Mouse (Mus musculus) midbrain, embryonic 14.5 days (tissue): ENCODE results near the gene Zfp964. TPM values are rescaled to one million over a fixed set of nuclear protein-coding genes. Genes with fewer than 3 reads are reported as not detected.
A peak's percentile ranks its signal among the peaks of the same experiment; 100 is the strongest.
"Not testable (repeated sequence)": the region's sequence is repeated elsewhere in the genome, so short reads cannot be mapped to it uniquely, and the experiment has no call there.

Experiments
- ATAC-seq: fragments of 200-750 bp; cut with Nextera tagmentation; 2 replicates; pipeline ENCODE4 v1.8.0; 2017; ENCODE audit warnings: moderate number of reproducible peaks, moderate library complexity; ENCODE audit not compliant: low FRiP score, low TSS enrichment
- DNase-seq: peaks from one replicate; pipeline ENCODE4 v3.0.0-alpha.2; 2015
- H3K27ac ChIP-seq: fragments of 300-500 bp; sonication (generic); replicated peaks from 2 replicates; pipeline ENCODE4 v1.5.1; 2014; ENCODE audit warnings: mild to moderate bottlenecking, low read depth, low read length, moderate library complexity
- H3K27me3 ChIP-seq: fragments of 300-500 bp; sonication (generic); 2 replicates; pipeline ENCODE4 v1.6.1; 2014; ENCODE audit warnings: low read length, control low read depth, mixed read lengths; ENCODE audit not compliant: control insufficient read depth, insufficient read depth
- H3K36me3 ChIP-seq: fragments of 300-500 bp; sonication (generic); 2 replicates; pipeline ENCODE4 v1.6.1; 2014; ENCODE audit warnings: low read length, control low read depth; ENCODE audit not compliant: control insufficient read depth, insufficient read depth
- H3K4me1 ChIP-seq: fragments of 300-500 bp; sonication (generic); 2 replicates; pipeline ENCODE4 v1.6.1; 2014; ENCODE audit warnings: mild to moderate bottlenecking, antibody characterized with exemption, low read length, control low read depth; ENCODE audit not compliant: control insufficient read depth, insufficient read depth
- H3K4me2 ChIP-seq: fragments of 300-500 bp; sonication (generic); 2 replicates; pipeline ENCODE4 v1.6.1; 2014; ENCODE audit warnings: mild to moderate bottlenecking, low read length, moderate library complexity
- H3K4me3 ChIP-seq: fragments of 300-500 bp; sonication (generic); replicated peaks from 2 replicates; pipeline ENCODE4 v1.5.1; 2014; ENCODE audit warnings: low read depth, low read length
- H3K9ac ChIP-seq: fragments of 300-500 bp; sonication (generic); replicated peaks from 2 replicates; pipeline ENCODE4 v1.6.1; 2014; ENCODE audit warnings: mild to moderate bottlenecking, low read length, moderate library complexity
- H3K9me3 ChIP-seq: fragments of 300-500 bp; sonication (generic); 2 replicates; pipeline ENCODE4 v1.6.1; 2016; ENCODE audit warnings: low read length, control low read depth, mixed read lengths; ENCODE audit not compliant: control insufficient read depth
- WGBS: fragments of 180-500 bp; shearing (Covaris S2); extraction: QIAGEN DNeasy Blood & Tissue Kit; methylation state at CpG from one replicate; pipeline ENCODE4 v1.1.7; 2014; 5-methylcytosine and 5-hydroxymethylcytosine counted together
- polyA plus RNA-seq: library from polyadenylated mRNA; unstranded; fragments of >200 nt; fragmentation: Nextera tagmentation; extraction: Ambion mirVana; gene quantifications from 2 replicates; pipeline ENCODE4 v1.2.1, GENCODE M21; 2014

Gene Zfp964
- polyA plus RNA-seq, 1 experiment from 2014 or later: 1.9 TPM

DNA sequence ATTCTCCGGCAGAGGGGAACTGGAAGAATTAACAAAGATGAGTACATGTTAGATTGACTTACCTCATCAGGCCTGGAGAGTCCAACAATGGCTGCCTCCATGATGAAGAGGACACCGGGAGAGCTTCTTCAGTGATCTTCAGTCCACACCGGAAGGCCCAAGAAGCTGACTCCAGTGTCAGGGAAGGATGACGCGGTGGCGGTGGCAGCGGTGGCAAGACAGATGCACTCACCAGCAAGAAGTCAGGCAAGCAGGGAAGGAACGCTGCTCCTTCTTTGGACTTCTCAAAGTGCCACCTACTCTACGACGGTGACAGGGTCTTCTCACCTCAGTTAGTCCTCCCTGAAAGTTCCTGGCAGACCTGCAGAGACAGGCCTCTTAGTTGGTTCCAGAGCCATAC, 56.3 kb downstream of the Zfp964 start, which contains the start of gene Zfp869:
Zfp869 (minus strand) TSS at position 101 of the 400 bp plus-strand sequence.
- Histone ChIP-seq H3K36me3 (peaks cover 59% of the 10 kb centered on the region), H3K4me1 (peaks cover 11% of the 10 kb centered on the region)
- H3K9ac ChIP-seq, H3K4me3 ChIP-seq, H3K4me2 ChIP-seq, H3K27ac ChIP-seq, H3K27me3 ChIP-seq, ATAC-seq, DNase-seq, H3K9me3 ChIP-seq: not testable (repeated sequence)
- WGBS: 97% methylated on average over 8 of the region's 10 CpGs

DNA sequence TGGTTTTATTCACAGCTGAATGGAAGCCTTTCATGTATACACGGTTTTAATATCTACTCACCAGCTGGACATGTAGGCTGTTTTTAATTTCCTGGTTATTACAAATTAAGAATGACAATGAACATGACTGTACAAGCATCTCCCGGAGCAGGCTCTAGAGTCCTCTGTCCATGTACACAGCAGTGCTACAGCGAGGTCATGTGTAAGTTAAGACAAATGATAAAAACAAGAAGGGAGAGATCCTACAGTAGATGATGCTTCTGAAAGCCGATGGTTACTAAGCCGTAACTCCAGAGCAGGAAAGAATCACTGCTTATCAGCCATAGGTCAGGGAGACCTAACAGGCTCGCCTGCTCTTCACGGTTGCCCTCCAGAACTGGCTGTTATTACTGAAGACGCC, 59.2 kb downstream of the Zfp964 start:
- Histone ChIP-seq H3K27me3 (no peaks in the 10 kb centered on the region), H3K36me3 (peaks cover 31% of the 10 kb centered on the region), H3K27ac (no peak overlapping the region), H3K4me1 (peaks cover 12% of the 10 kb centered on the region), H3K4me3 (no peak overlapping the region), H3K9ac (no peak overlapping the region), H3K9me3 (no peaks in the 10 kb centered on the region), H3K4me2 (no peak overlapping the region)
- 95% methylated on average over 8 of the region's 8 CpGs for WGBS
- ATAC-seq (no peak), DNase-seq (no peak)

DNA sequence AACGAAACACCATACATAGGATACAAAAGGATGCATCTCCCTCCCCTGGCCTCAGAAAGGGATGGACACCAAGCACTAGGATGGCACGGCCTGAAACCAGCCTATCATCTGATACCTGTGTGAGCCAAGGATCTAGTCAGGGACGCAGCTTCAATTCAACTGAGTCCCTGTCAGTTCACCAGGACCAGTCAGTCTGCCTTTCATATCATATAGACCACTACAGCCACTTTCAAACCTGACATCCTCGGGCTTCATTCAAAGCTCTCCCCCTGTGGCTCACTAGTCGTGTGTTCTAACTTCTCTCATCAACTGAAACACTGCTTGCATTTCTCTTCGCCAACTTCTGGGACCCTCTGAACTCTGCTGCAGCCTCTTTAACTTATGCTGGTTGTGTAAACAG, 61.1 kb downstream of the Zfp964 start:
- no peaks in the 10 kb centered on the region for H3K27me3 ChIP-seq
- peak overlapping the region; percentile 92; the same call in 1 of the 2 replicates for H3K4me3 ChIP-seq
- 86% methylated on average over 6 of the region's 6 CpGs for WGBS
- no peak overlapping the region for H3K27ac ChIP-seq
- no peaks in the 10 kb centered on the region for H3K9me3 ChIP-seq
- peaks cover 12% of the 10 kb centered on the region; the same call in 1 of the 2 replicates for H3K36me3 ChIP-seq
- H3K4me2 ChIP-seq: peak overlapping the region; percentile 57
- no peak for DNase-seq
- no peak for ATAC-seq
- H3K9ac ChIP-seq: peak overlapping the region; percentile 36; the same call in 1 of the 2 replicates
- H3K4me1 ChIP-seq: peaks cover 12% of the 10 kb centered on the region

Other genes starting within 250 kb of the Zfp964 start
- gene Gm9495, start 200.9 kb upstream of the Zfp964 start, polyA plus RNA-seq: 0.09 TPM in 1 of 2 replicates, not detected in the other
- gene Gm7697, start 131.5 kb upstream of the Zfp964 start, polyA plus RNA-seq: not detected in 2 replicates
- 41.4 and 48.1 TPM in 2 replicates for gene Zfp868, start 28.9 kb upstream of the Zfp964 start, polyA plus RNA-seq
- gene Zfp869, start 56.2 kb downstream of the Zfp964 start, polyA plus RNA-seq: 23.4 and 31.7 TPM in 2 replicates
- gene Zfp963, start 95.5 kb downstream of the Zfp964 start, polyA plus RNA-seq: 9.6 and 10.6 TPM in 2 replicates
- gene Gm20422, start 120.4 kb downstream of the Zfp964 start, polyA plus RNA-seq: not detected in 2 replicates
- gene Atp13a1, start 136.7 kb downstream of the Zfp964 start, polyA plus RNA-seq: 49.6 and 50.6 TPM in 2 replicates
- 40.1 and 50.4 TPM in 2 replicates for gene Zfp866, start 136.7 kb downstream of the Zfp964 start, polyA plus RNA-seq
- gene Gmip, start 154.2 kb downstream of the Zfp964 start, polyA plus RNA-seq: 26.0 and 33.2 TPM in 2 replicates
- gene Lpar2, start 167.9 kb downstream of the Zfp964 start, polyA plus RNA-seq: 1.2 TPM in 2 replicates
- 62.3 and 78.2 TPM in 2 replicates for gene Pbx4, start 178.0 kb downstream of the Zfp964 start, polyA plus RNA-seq
- gene Cilp2, start 233.2 kb downstream of the Zfp964 start, polyA plus RNA-seq: 3.1 and 4.6 TPM in 2 replicates
- gene Tssk6, start 247.7 kb downstream of the Zfp964 start, polyA plus RNA-seq: 5.1 TPM in 2 replicates
- 170 and 211 TPM in 2 replicates for gene Ndufa13, start 248.1 kb downstream of the Zfp964 start, polyA plus RNA-seq
- gene Yjefn3, start 248.2 kb downstream of the Zfp964 start, polyA plus RNA-seq: 8.4 and 11.9 TPM in 2 replicates